Mouse (Mus musculus): ENCODE measurements around the gene Bsn. TPM values are rescaled to one million over a fixed set of nuclear protein-coding genes. Genes with fewer than 3 reads are reported as not detected.
"Not testable (repeated sequence)": the region's sequence is repeated elsewhere in the genome, so short reads cannot be mapped to it uniquely, and the experiment has no call there.

The Bsn gene
- polyA plus RNA-seq, 1 experiment from 2014 or later, result 1.5 TPM

DNA sequence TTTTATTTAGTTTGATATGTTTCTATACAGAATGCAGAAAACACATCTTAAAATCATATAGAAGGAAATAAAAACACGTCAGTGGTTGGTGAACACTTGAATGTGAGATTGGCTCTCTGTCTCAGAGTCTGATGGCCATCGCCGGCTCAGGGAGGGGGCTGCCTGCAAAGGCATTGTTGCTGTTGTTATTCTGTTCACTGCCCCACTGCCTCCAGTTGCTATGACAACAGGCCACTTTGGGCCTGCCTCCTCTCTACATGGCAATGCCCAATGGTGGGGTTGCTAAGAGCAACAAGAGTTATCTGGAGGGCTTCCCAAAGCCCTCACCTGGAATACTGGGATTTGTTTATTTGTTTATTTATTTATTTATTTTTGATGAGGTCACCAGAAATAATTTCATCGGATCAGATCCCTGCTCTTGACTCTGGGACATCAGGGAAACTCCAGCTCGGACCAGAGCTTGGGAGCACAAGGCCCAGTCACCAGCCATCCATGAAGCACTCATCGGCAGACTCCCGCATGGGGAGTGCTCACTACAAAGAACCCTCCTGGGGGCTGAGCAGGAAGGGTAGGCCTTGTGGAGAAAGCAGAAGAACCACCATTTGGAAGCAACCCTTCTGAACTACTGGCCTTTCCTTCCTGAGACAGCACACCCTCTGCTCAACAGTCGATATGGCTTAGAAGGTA is 14.8 kb upstream of the Bsn start:
- H3K9ac ChIP-seq (ENCODE audit: low read length), result no peak overlapping the region
- no peak overlapping the region for H3K4me2 ChIP-seq (ENCODE audit: low read depth, severe bottlenecking)
- H3K4me3 ChIP-seq (ENCODE audit: low read depth, low read length), result no peak overlapping the region
- H3K4me1 ChIP-seq (ENCODE audit: control insufficient read depth, insufficient read depth, low read length), result no peaks in the 10 kb centered on the region
- WGBS, result 87% methylated on average over 8 of the region's 8 CpGs
- H3K9me3 ChIP-seq (ENCODE audit: control insufficient read depth, low read length), result no peaks in the 10 kb centered on the region
- no peak for DNase-seq (ENCODE audit: low spot score)
- H3K36me3 ChIP-seq (ENCODE audit: control insufficient read depth, insufficient read depth, low read length), result peaks cover 23% of the 10 kb centered on the region
- ATAC-seq (ENCODE audit: insufficient number of reproducible peaks, low FRiP score, low TSS enrichment, low read depth), result no peak
- no peak overlapping the region for H3K27ac ChIP-seq (replicated peaks; ENCODE audit: low read depth, low read length)
- H3K27me3 ChIP-seq (ENCODE audit: control insufficient read depth, insufficient read depth, low read length), result no peaks in the 10 kb centered on the region

DNA sequence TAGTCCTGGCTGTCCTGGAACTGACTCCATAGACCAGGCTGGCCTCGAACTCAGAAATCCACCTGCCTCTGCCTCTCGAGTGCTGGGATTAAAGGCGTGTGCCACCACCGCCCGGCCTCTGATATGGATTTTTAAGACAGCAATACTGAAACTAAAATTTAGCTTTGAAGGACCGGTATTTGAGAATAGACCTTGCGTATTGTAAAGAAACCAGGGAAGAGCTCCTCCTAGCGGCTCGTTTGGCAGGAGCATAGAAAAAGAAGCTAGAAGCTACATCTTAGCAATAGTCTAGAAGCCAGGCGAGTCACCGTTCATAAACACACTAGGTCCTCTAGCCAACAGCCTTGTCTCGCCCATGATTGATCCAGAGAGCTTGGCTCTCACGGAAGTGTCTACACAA is 12.8 kb upstream of the Bsn start:
- Histone ChIP-seq H3K9me3 (ENCODE audit: control insufficient read depth, low read length) (no peaks in the 10 kb centered on the region), H3K4me1 (ENCODE audit: control insufficient read depth, insufficient read depth, low read length) (no peaks in the 10 kb centered on the region), H3K4me2 (ENCODE audit: low read depth, severe bottlenecking) (no peak overlapping the region), H3K9ac (ENCODE audit: low read length) (no peak overlapping the region), H3K4me3 (ENCODE audit: low read depth, low read length) (no peak overlapping the region), H3K27ac (replicated peaks; ENCODE audit: low read depth, low read length) (no peak overlapping the region), H3K36me3 (ENCODE audit: control insufficient read depth, insufficient read depth, low read length) (peaks cover 9% of the 10 kb centered on the region; the same call in 1 of the 2 replicates), H3K27me3 (ENCODE audit: control insufficient read depth, insufficient read depth, low read length) (no peaks in the 10 kb centered on the region)
- ATAC-seq (ENCODE audit: insufficient number of reproducible peaks, low FRiP score, low TSS enrichment, low read depth) (no peak), DNase-seq (ENCODE audit: low spot score) (peak; percentile 76)
- WGBS, result 39% methylated on average over 13 of the region's 13 CpGs

DNA sequence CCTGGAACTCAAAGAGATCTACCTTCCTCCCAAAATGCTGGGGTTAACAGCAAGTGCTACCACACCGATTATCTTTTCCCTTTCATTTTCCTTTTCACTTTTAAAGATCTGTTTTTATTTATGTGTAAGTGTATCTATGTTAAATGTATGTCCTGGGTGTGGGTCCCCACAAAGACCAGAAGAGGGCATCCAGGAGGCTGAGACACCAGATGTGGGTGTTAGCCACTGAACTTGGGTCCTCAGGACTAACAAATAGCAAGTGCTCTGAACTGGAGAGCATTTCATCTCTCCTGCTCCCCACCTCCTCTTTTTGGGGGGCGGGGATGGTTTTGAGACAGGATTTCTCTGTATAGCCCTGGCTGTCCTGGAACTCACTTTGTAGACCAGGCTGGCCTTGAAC is 12.0 kb upstream of the Bsn start:
- peaks cover 4% of the 10 kb centered on the region; the same call in 1 of the 2 replicates for H3K4me1 ChIP-seq (ENCODE audit: control insufficient read depth, insufficient read depth, low read length)
- H3K36me3 ChIP-seq (ENCODE audit: control insufficient read depth, insufficient read depth, low read length), result peaks cover 5% of the 10 kb centered on the region; the same call in 1 of the 2 replicates
- H3K9me3 ChIP-seq (ENCODE audit: control insufficient read depth, low read length), result no peaks in the 10 kb centered on the region
- no peaks in the 10 kb centered on the region for H3K27me3 ChIP-seq (ENCODE audit: control insufficient read depth, insufficient read depth, low read length)
- DNase-seq (ENCODE audit: low spot score) (no peak), ATAC-seq (ENCODE audit: insufficient number of reproducible peaks, low FRiP score, low TSS enrichment, low read depth) (no peak)
- H3K9ac ChIP-seq (ENCODE audit: low read length), result no peak overlapping the region
- WGBS, result 91% methylated on average over 2 of the region's 2 CpGs
- no peak overlapping the region for H3K27ac ChIP-seq (replicated peaks; ENCODE audit: low read depth, low read length)
- no peak overlapping the region for H3K4me2 ChIP-seq (ENCODE audit: low read depth, severe bottlenecking)
- H3K4me3 ChIP-seq (ENCODE audit: low read depth, low read length), result no peak overlapping the region

DNA sequence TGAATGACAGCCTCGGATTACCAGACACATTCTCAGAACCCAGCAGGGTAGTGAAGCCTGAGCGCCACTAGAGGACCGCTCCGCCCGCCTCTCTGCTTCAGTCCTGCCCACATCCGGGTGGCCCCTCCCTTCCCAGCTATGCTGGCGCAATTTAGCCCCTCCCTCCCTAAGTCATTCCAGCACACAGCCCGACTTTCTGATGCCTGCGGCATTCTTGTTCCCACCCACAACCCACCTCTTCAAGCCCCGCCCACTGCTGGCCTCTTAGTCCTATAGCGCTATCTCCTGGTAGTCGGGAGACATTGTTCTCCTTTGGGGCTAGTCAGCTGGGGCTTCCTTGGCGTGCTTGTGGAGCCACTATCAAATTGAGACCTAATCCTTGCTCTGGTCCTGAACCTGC is 11.0 kb upstream of the Bsn start:
- peaks cover 4% of the 10 kb centered on the region for H3K4me1 ChIP-seq (ENCODE audit: control insufficient read depth, insufficient read depth, low read length)
- ATAC-seq (ENCODE audit: insufficient number of reproducible peaks, low FRiP score, low TSS enrichment, low read depth), result peak; percentile 94
- no peak overlapping the region for H3K9ac ChIP-seq (ENCODE audit: low read length)
- no peak overlapping the region for H3K27ac ChIP-seq (replicated peaks; ENCODE audit: low read depth, low read length)
- peak overlapping the region; percentile 24; the same call in 1 of the 2 replicates for H3K4me2 ChIP-seq (ENCODE audit: low read depth, severe bottlenecking)
- H3K9me3 ChIP-seq (ENCODE audit: control insufficient read depth, low read length), result no peaks in the 10 kb centered on the region
- WGBS, result under 1% methylated on average over 13 of the region's 13 CpGs
- no peaks in the 10 kb centered on the region for H3K27me3 ChIP-seq (ENCODE audit: control insufficient read depth, insufficient read depth, low read length)
- no peaks in the 10 kb centered on the region for H3K36me3 ChIP-seq (ENCODE audit: control insufficient read depth, insufficient read depth, low read length)
- peak; percentile 91 for DNase-seq (ENCODE audit: low spot score)
- H3K4me3 ChIP-seq (ENCODE audit: low read depth, low read length), result no peak overlapping the region

DNA sequence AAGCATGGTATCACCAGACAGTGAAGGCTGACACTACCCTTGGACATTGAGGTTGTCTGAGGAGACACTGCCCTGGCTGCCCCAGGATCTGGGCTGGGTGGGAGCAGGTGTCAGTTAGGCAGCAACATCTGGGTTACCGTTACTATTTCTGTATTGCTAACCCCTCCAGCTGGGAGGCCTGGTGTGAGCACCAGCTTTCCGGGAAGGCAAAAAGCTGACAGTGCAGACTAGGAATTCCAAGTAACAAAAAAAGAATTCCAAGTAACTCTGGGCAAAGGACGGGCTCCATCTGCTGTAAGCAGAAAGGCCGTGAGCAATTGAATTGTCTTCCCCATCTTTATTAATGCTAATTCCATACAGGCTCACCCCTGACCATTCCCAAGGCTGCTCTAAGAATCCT is 8.4 kb upstream of the Bsn start:
- Histone ChIP-seq H3K4me3 (ENCODE audit: low read depth, low read length) (no peak overlapping the region), H3K4me1 (ENCODE audit: control insufficient read depth, insufficient read depth, low read length) (peaks cover 4% of the 10 kb centered on the region), H3K9ac (ENCODE audit: low read length) (no peak overlapping the region), H3K9me3 (ENCODE audit: control insufficient read depth, low read length) (no peaks in the 10 kb centered on the region), H3K4me2 (ENCODE audit: low read depth, severe bottlenecking) (no peak overlapping the region), H3K27me3 (ENCODE audit: control insufficient read depth, insufficient read depth, low read length) (no peaks in the 10 kb centered on the region), H3K27ac (replicated peaks; ENCODE audit: low read depth, low read length) (no peak overlapping the region), H3K36me3 (ENCODE audit: control insufficient read depth, insufficient read depth, low read length) (no peaks in the 10 kb centered on the region)
- DNase-seq (ENCODE audit: low spot score) (no peak), ATAC-seq (ENCODE audit: insufficient number of reproducible peaks, low FRiP score, low TSS enrichment, low read depth) (no peak)
- 63% methylated on average over 4 of the region's 4 CpGs for WGBS

DNA sequence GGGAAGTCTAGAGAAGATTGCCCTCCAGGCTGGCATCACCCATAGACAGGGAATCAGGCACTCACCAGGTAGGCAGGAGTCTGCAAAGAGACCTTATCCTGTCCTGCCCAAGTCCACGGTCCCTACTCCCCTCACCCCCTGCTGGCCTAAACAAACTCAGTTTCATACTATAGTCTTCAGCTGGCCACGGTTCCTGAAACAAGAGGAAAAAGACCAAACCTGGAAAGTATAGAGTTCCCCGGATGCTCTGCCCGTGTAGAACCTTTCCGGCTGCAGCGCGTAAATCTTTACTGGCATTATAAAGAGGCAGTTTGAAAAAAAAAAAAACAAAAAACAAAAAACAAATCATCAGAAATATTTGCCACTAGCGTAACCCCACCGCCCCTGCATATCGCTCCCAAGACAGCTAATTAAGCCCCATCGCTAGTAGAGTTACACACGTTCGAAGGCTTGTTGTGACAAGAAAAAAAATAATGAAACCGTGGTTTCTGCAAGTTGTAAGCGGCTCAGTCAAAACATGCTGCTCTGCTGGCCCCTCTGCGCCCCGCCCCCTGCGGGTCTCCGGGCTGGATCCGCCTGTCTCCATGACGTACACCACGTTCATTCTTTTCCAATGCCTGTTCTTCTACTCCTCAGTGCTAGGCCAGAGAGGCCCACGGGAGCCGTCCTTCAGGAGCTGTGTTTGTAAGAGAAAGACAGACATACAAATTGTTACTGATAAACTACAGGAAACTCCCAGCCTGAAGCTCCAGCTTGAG is 6.9 kb upstream of the Bsn start:
- Histone ChIP-seq H3K4me2 (ENCODE audit: low read depth, severe bottlenecking) (peak overlapping the region; percentile 25), H3K4me1 (ENCODE audit: control insufficient read depth, insufficient read depth, low read length) (peaks cover 4% of the 10 kb centered on the region), H3K27ac (replicated peaks; ENCODE audit: low read depth, low read length) (no peak overlapping the region), H3K36me3 (ENCODE audit: control insufficient read depth, insufficient read depth, low read length) (no peaks in the 10 kb centered on the region), H3K9me3 (ENCODE audit: control insufficient read depth, low read length) (no peaks in the 10 kb centered on the region), H3K9ac (ENCODE audit: low read length) (no peak overlapping the region), H3K4me3 (ENCODE audit: low read depth, low read length) (0 out of 2 replicates have a peak overlapping the region, but pooled peaks have one; percentile 1), H3K27me3 (ENCODE audit: control insufficient read depth, insufficient read depth, low read length) (no peaks in the 10 kb centered on the region)
- peak; percentile 55 for DNase-seq (ENCODE audit: low spot score)
- no peak for ATAC-seq (ENCODE audit: insufficient number of reproducible peaks, low FRiP score, low TSS enrichment, low read depth)
- WGBS, result 35% methylated on average over 24 of the region's 24 CpGs

DNA sequence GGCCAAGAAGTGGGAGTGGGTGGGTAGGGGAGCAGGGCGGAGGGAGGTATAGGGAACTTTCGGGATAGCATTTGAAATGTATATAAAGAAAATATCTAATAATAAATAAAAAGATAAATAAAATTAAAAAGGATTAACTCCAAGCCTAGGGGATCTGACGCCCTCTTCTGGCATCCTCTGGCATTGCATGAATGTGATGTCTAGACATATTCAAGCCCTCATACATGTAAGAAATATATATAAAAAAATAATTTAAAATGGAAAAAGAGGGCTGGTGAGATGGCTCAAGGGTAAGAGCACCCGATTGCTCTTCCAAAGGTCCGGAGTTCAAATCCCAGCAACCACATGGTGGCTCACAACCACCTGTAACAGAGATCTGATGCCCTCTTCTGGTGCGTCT is 6.0 kb upstream of the Bsn start:
- H3K36me3 ChIP-seq (ENCODE audit: control insufficient read depth, insufficient read depth, low read length); H3K4me2 ChIP-seq (ENCODE audit: low read depth, severe bottlenecking); ATAC-seq (ENCODE audit: insufficient number of reproducible peaks, low FRiP score, low TSS enrichment, low read depth); H3K4me1 ChIP-seq (ENCODE audit: control insufficient read depth, insufficient read depth, low read length); H3K4me3 ChIP-seq (ENCODE audit: low read depth, low read length); H3K27me3 ChIP-seq (ENCODE audit: control insufficient read depth, insufficient read depth, low read length); H3K9ac ChIP-seq (ENCODE audit: low read length); H3K27ac ChIP-seq (replicated peaks; ENCODE audit: low read depth, low read length); DNase-seq (ENCODE audit: low spot score); H3K9me3 ChIP-seq (ENCODE audit: control insufficient read depth, low read length): not testable (repeated sequence)
- 63% methylated on average over 6 of the region's 6 CpGs for WGBS

DNA sequence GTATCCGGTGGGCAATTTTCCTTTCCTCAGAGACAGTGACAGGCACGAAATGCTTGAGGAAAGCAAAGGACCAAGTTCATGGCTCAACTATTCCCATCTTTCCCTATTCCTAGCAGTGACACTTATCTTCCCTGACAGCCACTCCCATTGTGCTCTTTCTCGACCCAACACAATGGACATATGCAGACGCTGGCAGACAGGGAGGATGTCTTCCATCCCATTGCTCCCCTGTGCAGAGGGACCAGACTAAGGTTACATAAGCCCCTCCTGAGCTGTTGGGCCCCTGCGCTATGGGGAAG is 747 bp downstream of the Bsn start:
- H3K4me3 ChIP-seq (ENCODE audit: low read depth, low read length), result no peak overlapping the region
- no peaks in the 10 kb centered on the region for H3K9me3 ChIP-seq (ENCODE audit: control insufficient read depth, low read length)
- H3K27ac ChIP-seq (replicated peaks; ENCODE audit: low read depth, low read length), result no peak overlapping the region
- WGBS, result 45% methylated on average over 5 of the region's 5 CpGs
- ATAC-seq (ENCODE audit: insufficient number of reproducible peaks, low FRiP score, low TSS enrichment, low read depth), result 0 out of 2 replicates have a peak, but pooled peaks have one; percentile 6
- H3K27me3 ChIP-seq (ENCODE audit: control insufficient read depth, insufficient read depth, low read length), result peaks cover 8% of the 10 kb centered on the region; the same call in 1 of the 2 replicates
- no peak for DNase-seq (ENCODE audit: low spot score)
- H3K36me3 ChIP-seq (ENCODE audit: control insufficient read depth, insufficient read depth, low read length), result no peaks in the 10 kb centered on the region
- H3K4me1 ChIP-seq (ENCODE audit: control insufficient read depth, insufficient read depth, low read length), result 0 out of 2 replicates have a peak, but pooled peaks cover 4% of the 10 kb centered on the region
- peak overlapping the region; percentile 98 for H3K4me2 ChIP-seq (ENCODE audit: low read depth, severe bottlenecking)
- H3K9ac ChIP-seq (ENCODE audit: low read length), result no peak overlapping the region

Measured in limb, embryonic 11.5 days (tissue).